Mouse (Mus musculus): ENCODE data around the gene Sf3b3.
"Not testable (repeated sequence)": the region's sequence is repeated elsewhere in the genome, so short reads cannot be mapped to it uniquely, and the experiment has no call there.

The Sf3b3 gene

GRCm38 (mm10) chr8:110846405-110847170 is at the start of gene Sf3b3, which contains the start of gene Cog4:
Gene Sf3b3 (minus strand): TSS chr8:110846787.
Gene Cog4 (plus strand): TSS chr8:110846600.
- DNase-seq (ENCODE audit: low read depth, low spot score): peak; percentile 77

- DNase-seq (ENCODE audit: low read depth, low spot score): no peak
Observed at GRCm38 (mm10) chr8:110895812-110896211, 49.2 kb upstream of the Sf3b3 start.

- DNase-seq (ENCODE audit: low read depth, low spot score): no peak
Observed at GRCm38 (mm10) chr8:110895254-110895653, 48.7 kb upstream of the Sf3b3 start.

GRCm38 (mm10) chr8:110894851-110895250 is 48.3 kb upstream of the Sf3b3 start:
- no peak for DNase-seq (ENCODE audit: low read depth, low spot score)

- DNase-seq (ENCODE audit: low read depth, low spot score): no peak
Observed at GRCm38 (mm10) chr8:110892913-110893312, 46.3 kb upstream of the Sf3b3 start.

GRCm38 (mm10) chr8:110892040-110892439 is 45.5 kb upstream of the Sf3b3 start:
- DNase-seq (ENCODE audit: low read depth, low spot score): no peak

GRCm38 (mm10) chr8:110889904-110890470 is 43.4 kb upstream of the Sf3b3 start:
- DNase-seq (ENCODE audit: low read depth, low spot score): no peak

GRCm38 (mm10) chr8:110888860-110889259 is 42.3 kb upstream of the Sf3b3 start:
- DNase-seq (ENCODE audit: low read depth, low spot score): no peak

GRCm38 (mm10) chr8:110888441-110888840 is 41.9 kb upstream of the Sf3b3 start:
- DNase-seq (ENCODE audit: low read depth, low spot score): no peak

GRCm38 (mm10) chr8:110887551-110887950 is 41.0 kb upstream of the Sf3b3 start:
- DNase-seq (ENCODE audit: low read depth, low spot score): no peak

GRCm38 (mm10) chr8:110886634-110887033 is 40.0 kb upstream of the Sf3b3 start:
- DNase-seq (ENCODE audit: low read depth, low spot score): no peak

GRCm38 (mm10) chr8:110883824-110884223 is 37.2 kb upstream of the Sf3b3 start:
- no peak for DNase-seq (ENCODE audit: low read depth, low spot score)

- DNase-seq (ENCODE audit: low read depth, low spot score): no peak
Observed at GRCm38 (mm10) chr8:110881741-110882310, 35.2 kb upstream of the Sf3b3 start.

GRCm38 (mm10) chr8:110877862-110878261 is 31.3 kb upstream of the Sf3b3 start:
- DNase-seq (ENCODE audit: low read depth, low spot score): no peak

GRCm38 (mm10) chr8:110870501-110870900 is 23.9 kb upstream of the Sf3b3 start:
- DNase-seq (ENCODE audit: low read depth, low spot score): no peak

GRCm38 (mm10) chr8:110861347-110862025 is 14.9 kb upstream of the Sf3b3 start:
- not testable (repeated sequence) for DNase-seq (ENCODE audit: low read depth, low spot score)

- no peak for DNase-seq (ENCODE audit: low read depth, low spot score)
Observed at GRCm38 (mm10) chr8:110859651-110860501, 13.3 kb upstream of the Sf3b3 start.

GRCm38 (mm10) chr8:110856760-110857461 is 10.3 kb upstream of the Sf3b3 start:
- DNase-seq (ENCODE audit: low read depth, low spot score): no peak

- not testable (repeated sequence) for DNase-seq (ENCODE audit: low read depth, low spot score)
Observed at GRCm38 (mm10) chr8:110856073-110856472, 9.5 kb upstream of the Sf3b3 start.

- no peak for DNase-seq (ENCODE audit: low read depth, low spot score)
Observed at GRCm38 (mm10) chr8:110851186-110851585, 4.6 kb upstream of the Sf3b3 start.

Data from embryo, embryonic 11.5 days (tissue).